Mouse (Mus musculus) intestine, postnatal 0 days (tissue): Measurements from ENCODE around the gene Fam160a1. TPM values are rescaled to one million over a fixed set of nuclear protein-coding genes. Genes with fewer than 3 reads are reported as not detected.

Experiments used
- ATAC-seq: fragments of 200-750 bp; cut with Nextera tagmentation; 2 replicates; pipeline ENCODE4 v1.8.0; 2017; ENCODE audit warnings: mild to moderate bottlenecking, moderate TSS enrichment, moderate library complexity
- H3K27ac ChIP-seq: fragments of 300-500 bp; sonication (generic); 2 replicates; pipeline ENCODE4 v1.5.1; 2014; ENCODE audit warnings: mild to moderate bottlenecking, low read depth, low read length, moderate library complexity
- H3K27me3 ChIP-seq: fragments of 300-500 bp; sonication (generic); replicated peaks from 2 replicates; pipeline ENCODE4 v1.6.1; 2014; ENCODE audit warnings: low read length, mixed read lengths; ENCODE audit not compliant: control insufficient read depth, insufficient read depth
- H3K36me3 ChIP-seq: fragments of 300-500 bp; sonication (generic); 2 replicates; pipeline ENCODE4 v1.6.1; 2014; ENCODE audit warnings: mild to moderate bottlenecking, moderate library complexity; ENCODE audit not compliant: control insufficient read depth, insufficient read depth
- H3K4me1 ChIP-seq: fragments of 300-500 bp; sonication (generic); replicated peaks from 2 replicates; pipeline ENCODE4 v1.6.1; 2014; ENCODE audit warnings: antibody characterized with exemption, low read length, mixed read lengths; ENCODE audit not compliant: control insufficient read depth, insufficient read depth
- H3K4me2 ChIP-seq: fragments of 300-500 bp; sonication (generic); replicated peaks from 2 replicates; pipeline ENCODE4 v1.6.1; 2014; ENCODE audit warnings: low read depth, mild to moderate bottlenecking, moderate library complexity
- H3K4me3 ChIP-seq: fragments of 300-500 bp; sonication (generic); 2 replicates; pipeline ENCODE4 v1.5.1; 2014; ENCODE audit warnings: low read depth, low read length
- H3K9ac ChIP-seq: fragments of 300-500 bp; sonication (generic); 2 replicates; pipeline ENCODE4 v1.6.1; 2014; ENCODE audit warnings: mild to moderate bottlenecking, low read depth, low read length
- H3K9me3 ChIP-seq: fragments of 300-500 bp; sonication (generic); 2 replicates; pipeline ENCODE4 v1.6.1; 2016; ENCODE audit warnings: mixed run types; ENCODE audit not compliant: control insufficient read depth
- CTCF ChIP-seq: sonication (generic); IDR thresholded peaks from 2 replicates; pipeline ENCODE4 v1.5.1; 2016; ENCODE audit warnings: low read depth, mild to moderate bottlenecking, control low read depth, antibody characterized with exemption, moderate library complexity
- WGBS: fragments of 180-500 bp; shearing (Covaris S2); extraction: QIAGEN DNeasy Blood & Tissue Kit; methylation state at CpG from one replicate; pipeline ENCODE4 v1.1.7; 2014; 5-methylcytosine and 5-hydroxymethylcytosine counted together
- polyA plus RNA-seq: library from polyadenylated mRNA; unstranded; fragments of >200 nt; fragmentation: Nextera tagmentation; extraction: Ambion mirVana; gene quantifications from 2 replicates; pipeline ENCODE4 v1.2.1, GENCODE M21; 2015

The Fam160a1 gene
- polyA plus RNA-seq, 1 experiment from 2014 or later: 2.6 TPM

GRCm38 (mm10) chr3:85845341-85845740 is 28.2 kb upstream of the Fam160a1 start:
- Histone ChIP-seq H3K4me3 (no peak overlapping the region), H3K27me3 (no peaks in the 10 kb centered on the region), H3K9me3 (no peaks in the 10 kb centered on the region), H3K4me1 (no peaks in the 10 kb centered on the region), H3K4me2 (no peak overlapping the region), H3K27ac (no peak overlapping the region), H3K36me3 (no peaks in the 10 kb centered on the region), H3K9ac (no peak overlapping the region)
- ATAC-seq: no peak
- 65% methylated on average over 6 of the region's 6 CpGs for WGBS
- TF ChIP-seq CTCF: no peak

- Histone ChIP-seq H3K4me1 (no peaks in the 10 kb centered on the region), H3K9me3 (no peaks in the 10 kb centered on the region), H3K27ac (no peak overlapping the region), H3K27me3 (no peaks in the 10 kb centered on the region), H3K9ac (no peak overlapping the region), H3K4me2 (no peak overlapping the region), H3K36me3 (no peaks in the 10 kb centered on the region), H3K4me3 (no peak overlapping the region)
- no peak for TF ChIP-seq CTCF
- no peak for ATAC-seq
Measured at GRCm38 (mm10) chr3:85842881-85843218, 25.8 kb upstream of the Fam160a1 start.

- Histone ChIP-seq H3K4me2 (no peak overlapping the region), H3K4me3 (no peak overlapping the region), H3K4me1 (no peaks in the 10 kb centered on the region), H3K27me3 (no peaks in the 10 kb centered on the region), H3K27ac (no peak overlapping the region), H3K36me3 (no peaks in the 10 kb centered on the region), H3K9me3 (no peaks in the 10 kb centered on the region), H3K9ac (no peak overlapping the region)
- WGBS: 35% methylated on average over 9 of the region's 9 CpGs
- no peak for ATAC-seq
- no peak for TF ChIP-seq CTCF
Measured at GRCm38 (mm10) chr3:85842177-85842880, 25.2 kb upstream of the Fam160a1 start.

GRCm38 (mm10) chr3:85841454-85842176 is 24.5 kb upstream of the Fam160a1 start:
- ATAC-seq: no peak
- 31% methylated on average over 2 of the region's 2 CpGs for WGBS

GRCm38 (mm10) chr3:85833627-85834026 is 16.5 kb upstream of the Fam160a1 start:
- no peak for ATAC-seq
- H3K27ac ChIP-seq: no peak overlapping the region
- H3K9ac ChIP-seq: no peak overlapping the region
- no peak overlapping the region for H3K4me2 ChIP-seq
- H3K4me1 ChIP-seq: no peaks in the 10 kb centered on the region
- no peak for TF ChIP-seq CTCF
- no peaks in the 10 kb centered on the region for H3K27me3 ChIP-seq
- H3K36me3 ChIP-seq: no peaks in the 10 kb centered on the region
- 71% methylated on average over 1 of the region's 1 CpGs for WGBS
- no peak overlapping the region for H3K4me3 ChIP-seq
- no peaks in the 10 kb centered on the region for H3K9me3 ChIP-seq

More at GRCm38 (mm10) chr3:85841454-85842176, 24.5 kb upstream of the Fam160a1 start:
- Histone ChIP-seq H3K27ac (no peak overlapping the region), H3K27me3 (no peaks in the 10 kb centered on the region), H3K4me2 (no peak overlapping the region), H3K4me3 (no peak overlapping the region), H3K4me1 (no peaks in the 10 kb centered on the region), H3K9me3 (no peaks in the 10 kb centered on the region), H3K9ac (no peak overlapping the region), H3K36me3 (no peaks in the 10 kb centered on the region)
- TF ChIP-seq CTCF: no peak

- Histone ChIP-seq H3K4me3 (no peak overlapping the region), H3K27me3 (no peaks in the 10 kb centered on the region), H3K4me2 (no peak overlapping the region), H3K27ac (no peak overlapping the region), H3K4me1 (no peaks in the 10 kb centered on the region), H3K36me3 (no peaks in the 10 kb centered on the region), H3K9ac (no peak overlapping the region), H3K9me3 (no peaks in the 10 kb centered on the region)
- TF ChIP-seq CTCF: no peak
- no peak for ATAC-seq
- WGBS: 89% methylated on average over 10 of the region's 10 CpGs
Measured at GRCm38 (mm10) chr3:85832490-85833155, 15.5 kb upstream of the Fam160a1 start.
